Mouse (Mus musculus) lung, postnatal 25 days (tissue): ENCODE measurements around the gene Rpia.
"Not testable (repeated sequence)": the region's sequence is repeated elsewhere in the genome, so short reads cannot be mapped to it uniquely, and the experiment has no call there.

ENCODE experiments used
- DNase-seq: peaks from one replicate; pipeline ENCODE4 v3.0.0; 2022; ENCODE audit warnings: low spot score

Rpia gene

DNA sequence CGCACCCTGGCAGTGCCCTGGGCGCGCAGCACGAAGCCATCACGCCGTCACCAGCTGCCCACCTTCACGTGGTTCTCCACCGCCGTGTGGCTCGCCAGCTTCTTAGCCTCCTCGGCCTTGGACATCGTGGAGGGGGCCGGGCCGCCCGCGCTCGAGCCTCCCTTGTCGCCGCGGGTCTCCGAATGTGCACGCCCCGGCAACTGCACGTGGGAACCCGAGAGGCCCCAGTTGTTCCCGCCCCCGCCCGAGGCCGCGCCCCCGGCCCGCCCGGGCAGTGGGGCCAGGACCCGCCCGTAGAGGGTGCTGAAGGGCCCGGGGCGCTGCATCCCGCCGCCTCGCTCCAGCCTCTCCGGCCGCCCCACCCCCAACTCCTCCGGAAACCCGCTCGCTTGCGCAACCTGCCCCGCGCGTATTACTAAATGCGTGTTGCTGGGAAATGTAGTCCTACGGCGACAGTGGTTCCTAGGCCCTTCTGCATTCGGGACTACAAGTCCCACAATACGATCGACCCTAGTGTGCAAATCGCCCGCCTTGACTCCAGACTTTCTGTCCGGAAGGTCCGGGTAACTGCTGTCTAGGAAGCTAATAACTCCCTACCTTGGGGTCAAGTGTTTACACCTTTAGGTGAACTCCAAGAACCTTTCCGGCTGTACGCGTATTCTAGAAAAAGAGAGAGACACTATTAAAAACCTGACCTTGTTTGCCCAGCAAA is at the start of gene Rpia:
Gene Rpia (minus strand): TSS at position 409 of the 712 bp plus-strand sequence.
- peak; percentile 99 for DNase-seq

- DNase-seq, result no peak
These were observed 48.2 kb upstream of the Rpia start for GRCm38 (mm10) chr6:70840281-70840680.

- no peak for DNase-seq
These were observed 46.5 kb upstream of the Rpia start for GRCm38 (mm10) chr6:70838532-70838931.

- DNase-seq, result no peak
These were observed 45.3 kb upstream of the Rpia start for GRCm38 (mm10) chr6:70837297-70837696.

GRCm38 (mm10) chr6:70831179-70831839 is 39.3 kb upstream of the Rpia start:
- DNase-seq, result no peak

DNA sequence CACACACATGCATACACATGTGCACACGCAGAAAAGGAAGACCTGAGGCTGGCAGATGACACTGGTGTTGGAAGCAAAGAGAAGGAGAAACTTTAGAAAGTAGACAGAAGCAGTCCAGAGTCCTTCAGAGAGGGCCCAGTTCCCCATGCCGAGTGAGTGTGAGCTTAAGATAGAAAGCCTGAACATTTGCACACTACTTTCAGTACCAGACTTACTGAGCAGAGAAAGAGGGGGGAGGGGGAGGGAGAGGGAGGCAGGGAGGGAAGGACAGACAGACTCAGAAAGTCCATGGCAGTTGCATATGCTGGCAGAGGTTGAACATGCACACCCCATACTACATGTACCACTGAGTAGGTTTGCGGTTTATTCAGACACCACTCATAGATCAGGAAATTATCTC is 38.5 kb upstream of the Rpia start:
- DNase-seq, result no peak

DNA sequence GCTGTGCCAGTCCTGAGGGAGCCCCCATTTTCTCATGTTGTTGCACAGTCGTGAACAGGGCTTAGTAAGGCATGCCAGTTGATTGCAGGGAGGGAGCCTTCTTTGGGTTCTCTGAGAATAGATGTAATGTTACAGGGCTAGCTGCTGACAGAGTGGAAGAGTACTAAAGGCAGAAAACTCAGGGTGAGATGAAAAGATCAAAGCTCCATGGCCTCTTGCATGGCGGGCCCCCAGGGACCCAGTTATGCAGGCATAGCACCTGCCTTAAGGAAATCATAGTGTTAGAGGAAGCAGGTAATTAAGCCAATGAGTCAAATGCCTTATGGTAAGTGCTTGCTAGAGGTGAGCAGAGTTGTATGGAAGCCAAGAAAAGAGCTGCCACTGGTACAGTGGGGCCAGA is 37.4 kb upstream of the Rpia start:
- DNase-seq, result no peak

GRCm38 (mm10) chr6:70824987-70825337 is 32.9 kb upstream of the Rpia start:
- peak; percentile 29 for DNase-seq

DNA sequence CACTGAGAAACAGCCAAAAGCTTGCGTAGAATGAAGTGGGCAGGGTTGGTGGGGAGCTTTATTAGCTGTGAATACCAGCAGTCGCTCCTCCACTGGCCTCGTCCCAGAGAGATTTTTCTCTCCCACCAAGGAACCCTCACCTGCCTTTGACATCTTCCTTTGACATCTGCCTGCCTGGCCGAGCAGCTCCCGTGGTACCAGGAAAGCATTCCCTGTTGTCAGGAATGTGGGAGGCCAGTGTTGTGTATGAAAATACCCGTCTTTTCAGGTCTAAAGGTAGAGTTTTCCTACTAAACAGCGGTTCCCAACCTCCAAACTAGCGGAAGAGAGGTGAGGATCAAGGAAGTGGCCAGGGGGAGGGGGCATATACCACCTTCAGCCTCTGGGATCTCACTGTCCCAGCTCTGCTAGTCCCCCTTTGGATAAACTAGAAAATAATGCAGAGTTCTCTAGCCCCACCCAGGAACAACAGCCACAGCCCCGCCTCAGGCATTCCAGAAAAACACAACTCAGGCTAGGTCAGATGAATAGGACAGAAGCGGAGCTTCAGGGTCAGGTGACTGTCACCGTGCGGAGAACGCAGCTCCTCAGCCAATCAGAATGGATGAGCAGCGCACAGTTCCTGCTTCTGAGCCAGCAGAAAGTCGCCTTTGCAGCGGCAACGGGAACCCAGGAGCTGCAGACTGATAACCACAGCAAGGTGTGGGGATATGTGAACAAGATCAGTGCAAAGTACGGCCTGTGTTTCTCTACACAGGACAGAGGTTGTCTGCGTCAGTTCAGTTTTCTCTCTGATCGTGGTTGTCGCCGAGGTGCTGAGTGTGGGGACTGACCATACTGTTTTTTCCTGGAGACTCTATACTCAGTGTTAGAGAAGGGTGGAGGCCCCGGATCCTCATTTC is 32.3 kb upstream of the Rpia start:
- DNase-seq, result peak; percentile 76

DNA sequence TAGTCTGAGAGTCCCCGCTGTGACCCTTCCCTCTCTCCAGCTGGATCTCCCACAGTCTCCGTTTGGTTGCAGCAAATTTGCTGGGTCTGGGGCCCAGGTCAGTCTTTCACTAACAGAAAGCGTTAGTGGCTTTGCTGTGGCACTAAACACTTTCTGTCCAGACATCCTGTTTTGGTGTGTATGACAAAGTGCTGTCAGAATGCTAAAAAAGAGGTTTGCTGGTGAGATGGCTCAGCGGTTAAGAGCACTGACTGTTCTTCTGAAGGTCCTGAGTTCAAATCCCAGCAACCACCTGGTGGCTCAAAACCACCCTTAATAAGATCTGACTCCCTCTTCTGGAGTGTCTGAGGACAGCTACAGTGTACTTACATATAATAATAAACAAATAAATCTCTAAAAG is 31.2 kb upstream of the Rpia start:
- DNase-seq, result not testable (repeated sequence)

DNA sequence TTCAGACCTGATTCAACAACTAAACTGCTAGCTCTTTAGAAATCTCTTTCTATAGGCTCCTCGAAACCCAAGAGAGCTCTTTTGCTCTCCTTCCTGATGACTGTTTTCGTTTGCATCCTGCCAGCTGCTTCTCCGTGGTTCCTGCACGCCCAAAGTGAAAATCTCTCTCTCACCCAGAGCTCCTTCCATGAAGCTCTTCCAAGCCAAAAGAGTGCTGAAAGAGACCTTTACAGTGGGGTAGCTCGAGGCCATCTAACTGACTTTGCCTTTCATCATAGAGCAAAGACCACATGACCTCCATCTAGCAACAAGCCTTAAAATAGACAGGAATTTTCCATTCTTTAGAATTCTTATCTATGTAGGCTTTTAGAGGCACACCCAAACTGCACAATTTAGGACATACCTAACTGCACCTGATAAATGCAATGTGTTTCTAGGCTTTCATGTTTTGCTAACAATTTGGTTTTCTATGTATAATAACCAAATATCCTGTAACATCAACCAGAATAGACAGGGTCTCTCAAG is 30.4 kb upstream of the Rpia start:
- no peak for DNase-seq

DNA sequence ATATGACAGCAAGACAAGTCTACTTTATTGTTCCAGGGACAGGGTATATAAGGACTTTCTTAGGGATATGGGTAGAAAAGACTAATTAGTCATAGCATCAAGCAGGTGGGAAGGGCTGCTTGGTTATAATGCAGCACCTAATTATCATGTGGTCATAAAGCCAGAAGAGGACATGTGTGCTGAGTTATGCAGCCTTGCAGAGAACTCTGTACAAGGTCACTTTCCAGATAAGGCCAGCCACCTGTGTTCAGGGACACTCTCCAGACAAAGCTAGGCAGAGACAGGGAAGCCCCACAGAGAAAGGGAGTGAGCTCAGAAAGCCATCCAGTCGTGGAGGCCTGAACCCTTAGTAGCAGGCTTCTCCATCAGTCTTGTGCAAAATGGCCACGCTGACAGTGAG is 29.5 kb upstream of the Rpia start:
- DNase-seq, result no peak

DNA sequence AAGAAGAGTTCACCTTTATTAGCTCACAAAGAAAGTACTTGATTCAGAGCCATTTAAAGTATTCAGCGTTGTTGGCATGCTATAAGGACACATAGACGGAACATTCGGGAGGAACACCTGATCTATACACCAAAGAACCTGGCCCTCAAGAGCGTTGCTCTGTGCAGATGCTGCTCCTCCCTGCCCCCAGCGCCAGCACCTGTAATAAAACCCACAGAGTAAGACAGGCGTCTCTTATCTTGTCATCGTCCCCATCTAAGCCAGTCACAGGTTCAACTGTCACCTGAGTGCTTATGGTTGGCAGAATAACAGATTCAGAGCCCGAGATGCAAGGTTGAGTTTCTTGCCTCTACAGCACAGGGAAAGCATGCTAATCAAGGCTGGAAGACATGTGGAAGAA is 23.4 kb upstream of the Rpia start:
- no peak for DNase-seq

DNA sequence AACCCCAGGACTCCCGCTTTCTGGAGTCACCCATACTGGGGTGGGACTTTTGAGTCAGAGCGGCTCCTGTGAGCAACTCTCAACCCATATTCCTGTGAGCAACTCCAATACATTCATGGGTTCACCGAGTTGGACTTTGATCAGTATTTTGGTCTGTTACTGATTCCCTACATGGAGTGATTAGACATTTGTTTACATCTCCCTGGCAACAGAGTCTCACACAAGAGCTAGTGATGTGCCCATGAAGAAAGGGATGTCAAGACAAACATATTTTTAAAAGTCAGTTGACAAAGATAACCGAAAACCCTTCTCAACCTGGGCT is 22.6 kb upstream of the Rpia start:
- DNase-seq, result no peak

DNA sequence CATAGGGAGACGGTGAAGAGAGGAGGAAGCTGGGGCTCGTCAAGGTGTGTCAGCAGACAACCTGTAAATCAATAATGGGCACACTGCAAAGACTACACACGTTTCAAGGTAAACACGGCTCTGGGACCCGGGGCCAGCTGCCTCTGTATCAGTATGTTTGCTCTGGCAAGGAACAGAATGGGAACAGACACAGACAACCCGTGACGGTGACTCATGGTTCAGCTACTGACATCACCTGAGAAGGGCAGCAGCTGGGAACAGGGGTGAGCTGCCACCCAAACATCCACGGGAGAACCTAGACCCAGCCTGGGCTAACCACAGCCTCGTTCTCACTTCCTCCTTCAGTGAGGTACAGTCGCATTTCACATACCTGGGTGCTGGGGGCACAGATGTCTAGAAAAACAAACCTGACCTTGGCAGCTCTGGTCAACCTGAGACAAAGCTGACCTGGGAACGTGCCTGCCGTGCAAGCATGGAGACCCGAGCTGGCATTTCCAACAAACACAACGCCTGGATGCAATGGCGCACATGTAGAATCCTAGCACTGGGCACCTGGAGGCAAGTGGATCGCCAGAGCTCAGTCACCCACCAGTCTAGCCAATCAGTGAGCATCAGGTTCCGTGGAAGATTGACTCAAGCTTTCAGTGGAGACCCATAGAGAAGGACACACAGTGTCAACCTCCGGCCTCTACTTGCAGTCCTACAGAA is 22.0 kb upstream of the Rpia start:
- DNase-seq, result no peak

GRCm38 (mm10) chr6:70812526-70812895 is 20.5 kb upstream of the Rpia start:
- DNase-seq, result no peak

DNA sequence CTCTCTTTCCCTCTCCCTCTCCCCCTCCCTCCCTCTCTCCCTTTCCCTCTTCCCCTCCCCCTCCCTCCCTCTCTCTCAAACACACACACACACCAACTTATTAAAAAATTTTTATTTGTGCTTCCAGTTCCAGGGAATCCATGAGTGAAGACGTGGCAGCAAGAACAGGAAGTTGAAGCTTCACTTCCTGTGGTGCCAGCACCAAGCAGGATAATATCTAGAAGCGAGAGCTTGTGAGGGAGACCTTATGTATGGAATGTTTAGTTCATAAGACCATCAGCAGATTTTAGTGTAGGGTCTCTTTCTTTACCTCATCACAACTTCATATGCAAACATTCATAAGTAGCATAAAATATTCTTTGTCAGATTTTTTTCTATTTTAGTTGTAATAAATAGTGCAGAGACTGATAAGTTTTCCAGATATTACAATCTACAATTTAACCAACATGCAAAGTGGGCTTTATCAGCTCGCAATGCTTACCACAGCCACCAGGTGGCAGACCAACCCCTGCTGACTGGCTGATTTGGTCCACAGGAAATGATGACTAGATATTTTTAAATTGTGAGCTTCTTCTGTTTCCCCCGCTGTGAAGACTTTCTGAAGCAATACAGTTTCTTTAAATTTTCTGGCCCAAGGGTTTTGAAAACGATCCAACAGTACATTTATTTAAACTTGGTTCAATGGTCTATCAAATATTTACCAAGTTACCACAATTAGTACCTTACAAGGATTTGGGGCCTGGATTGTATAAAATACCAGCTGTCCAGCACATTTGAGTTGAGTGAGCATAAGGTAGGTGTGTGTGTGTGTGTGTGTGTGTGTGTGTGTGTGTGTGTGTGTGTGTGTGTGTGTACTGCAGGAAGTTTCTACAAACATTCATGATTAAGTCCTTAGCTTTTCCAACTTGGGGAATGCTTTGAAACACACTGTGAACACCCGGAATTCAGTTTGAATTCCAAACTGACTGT is 19.8 kb upstream of the Rpia start:
- DNase-seq, result peak; percentile 78

DNA sequence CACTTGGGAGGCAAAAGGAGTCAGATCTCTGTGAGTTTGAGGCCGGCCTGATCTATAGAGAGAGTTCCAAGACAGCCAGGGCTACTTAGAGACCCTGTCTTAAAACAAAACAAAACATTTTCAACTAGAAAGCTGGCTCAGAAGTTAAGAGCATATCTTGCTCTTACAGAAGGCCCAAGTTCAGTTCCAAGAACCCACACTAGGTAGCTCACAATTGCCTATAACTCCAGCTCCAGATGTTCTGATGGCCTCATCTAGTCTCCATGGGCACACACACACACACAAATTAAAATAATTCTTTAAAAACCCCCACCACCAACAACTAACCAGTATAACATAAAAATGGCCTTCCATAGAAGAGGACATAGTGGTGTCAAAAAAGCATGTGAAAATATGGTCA is 18.5 kb upstream of the Rpia start:
- DNase-seq, result no peak

- DNase-seq, result no peak
These were observed 14.5 kb upstream of the Rpia start for GRCm38 (mm10) chr6:70806514-70806912.

DNA sequence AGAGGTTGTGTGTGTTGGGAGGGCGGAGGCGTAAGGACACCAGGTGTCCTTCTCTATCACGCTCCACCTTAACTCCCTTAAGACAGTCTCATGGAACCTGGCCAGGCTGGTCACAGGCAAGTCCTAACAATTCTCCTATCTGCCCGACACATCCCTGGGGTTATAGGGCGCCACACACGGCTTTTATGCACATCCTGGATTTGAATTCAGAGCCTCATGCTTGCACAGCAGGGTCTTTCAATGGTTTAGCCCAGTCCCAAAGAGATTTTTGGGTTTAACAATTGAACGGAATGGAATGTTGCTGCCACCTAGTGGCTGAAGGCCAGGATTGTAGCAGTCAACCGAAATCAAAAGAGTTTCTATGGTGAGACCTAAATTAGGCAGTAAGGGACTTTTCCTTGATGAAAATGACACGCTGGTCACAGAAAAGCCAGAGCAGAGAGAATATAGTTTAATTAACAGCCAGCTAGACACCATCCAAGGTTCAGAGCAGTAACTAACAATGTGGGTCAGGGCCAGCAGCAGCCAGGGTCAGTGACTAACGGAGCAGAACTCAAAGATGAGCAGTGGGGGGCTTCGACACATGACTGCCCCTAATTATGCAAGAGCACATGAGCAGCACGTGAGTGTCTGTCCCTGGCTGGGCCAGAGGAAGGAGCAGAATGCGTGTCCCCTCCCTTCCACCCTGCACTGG is 13.9 kb upstream of the Rpia start:
- DNase-seq, result no peak
